Mouse (Mus musculus): ENCODE measurements around the gene Zscan4-ps1.
"Not testable (repeated sequence)": the region's sequence is repeated elsewhere in the genome, so short reads cannot be mapped to it uniquely, and the experiment has no call there.

Zscan4-ps1 gene

GRCm38 (mm10) chr7:11069591-11069990 lies at the start of gene Zscan4-ps1:
Zscan4-ps1 (minus strand) TSS chr7:11069691.
- not testable (repeated sequence) for DNase-seq

Measured in kidney, postnatal 4 days (tissue).